Mouse (Mus musculus): Measurements from ENCODE around the gene Zfp869. TPM values are rescaled to one million over a fixed set of nuclear protein-coding genes. Genes with fewer than 3 reads are reported as not detected.
A peak's percentile ranks its signal among the peaks of the same experiment; 100 is the strongest.
"Not testable (repeated sequence)": the region's sequence is repeated elsewhere in the genome, so short reads cannot be mapped to it uniquely, and the experiment has no call there.

Zfp869 gene
- polyA plus RNA-seq, 1 experiment from 2014 or later: 14.6 TPM

DNA sequence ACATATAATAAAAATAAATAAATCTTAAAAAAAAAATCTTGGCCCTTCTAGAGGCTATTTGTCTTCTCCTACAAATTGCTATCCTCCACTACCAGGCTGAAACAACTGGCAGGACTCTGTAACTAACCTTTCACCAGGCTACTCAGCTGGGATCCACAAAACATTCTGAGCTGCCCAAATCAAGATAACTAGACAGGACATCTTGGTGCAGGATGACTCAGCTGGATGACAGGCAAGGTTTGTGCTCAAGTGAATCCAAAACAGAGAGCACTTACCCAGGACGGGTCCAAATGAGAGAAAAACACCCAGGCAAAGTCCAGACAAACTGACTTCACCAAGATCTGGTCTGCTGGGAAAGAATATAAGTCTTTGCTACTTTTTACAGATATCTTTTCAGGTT lies 25.0 kb upstream of the Zfp869 start:
- H3K4me3 ChIP-seq (ENCODE audit: low read depth, low read length): no peak overlapping the region
- H3K4me1 ChIP-seq (ENCODE audit: insufficient read depth, low read depth, low read length): no peaks in the 10 kb centered on the region
- H3K9me3 ChIP-seq (ENCODE audit: low read length): no peaks in the 10 kb centered on the region
- ATAC-seq: no peak
- 68% methylated on average over 1 of the region's 1 CpGs for WGBS
- no peak overlapping the region for H3K4me2 ChIP-seq (replicated peaks; ENCODE audit: low read depth, low read length)
- no peak overlapping the region for H3K27ac ChIP-seq (ENCODE audit: low read length)
- no peaks in the 10 kb centered on the region for H3K27me3 ChIP-seq (replicated peaks; ENCODE audit: insufficient read depth, low read length)
- H3K36me3 ChIP-seq (ENCODE audit: insufficient read depth, low read length): no peaks in the 10 kb centered on the region
- TF ChIP-seq EP300 (IDR thresholded peaks at IDR 0.05): no peak
- no peak for TF ChIP-seq CTCF (IDR thresholded peaks at IDR 0.05)
- no peak overlapping the region for H3K9ac ChIP-seq (replicated peaks; ENCODE audit: low read depth)
- no peak for DNase-seq (ENCODE audit: low spot score)

DNA sequence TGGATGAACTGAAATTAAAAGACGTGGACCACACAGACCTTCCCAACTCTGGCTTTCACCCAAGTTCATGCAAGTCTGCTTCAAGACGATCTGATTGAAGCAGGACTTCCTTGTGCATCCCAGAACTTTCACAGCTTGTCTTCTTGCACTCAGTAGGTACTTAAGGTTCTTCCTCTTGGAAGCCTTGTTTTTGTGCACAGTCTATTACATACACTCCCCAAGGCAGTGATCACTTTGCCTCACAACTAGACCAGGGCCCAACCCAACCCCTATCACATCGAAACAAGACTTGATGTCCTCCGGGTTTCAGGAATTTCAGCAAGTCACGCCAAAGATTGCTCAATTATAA lies 6.7 kb upstream of the Zfp869 start:
- Histone ChIP-seq H3K4me1 (ENCODE audit: insufficient read depth, low read depth, low read length) (peaks cover 8% of the 10 kb centered on the region; the same call in 1 of the 2 replicates), H3K36me3 (ENCODE audit: insufficient read depth, low read length) (no peaks in the 10 kb centered on the region), H3K27me3 (replicated peaks; ENCODE audit: insufficient read depth, low read length) (no peaks in the 10 kb centered on the region), H3K4me2 (replicated peaks; ENCODE audit: low read depth, low read length) (peak overlapping the region; percentile 54), H3K4me3 (ENCODE audit: low read depth, low read length) (peak overlapping the region; percentile 30), H3K9ac (replicated peaks; ENCODE audit: low read depth) (no peak overlapping the region), H3K9me3 (ENCODE audit: low read length) (no peaks in the 10 kb centered on the region), H3K27ac (ENCODE audit: low read length) (0 out of 2 replicates have a peak overlapping the region, but pooled peaks have one; percentile 14)
- 35% methylated on average over 5 of the region's 5 CpGs for WGBS
- DNase-seq (ENCODE audit: low spot score) (no peak), ATAC-seq (peak; percentile 0)
- TF ChIP-seq CTCF (IDR thresholded peaks at IDR 0.05): no peak
- TF ChIP-seq EP300 (IDR thresholded peaks at IDR 0.05): no peak

DNA sequence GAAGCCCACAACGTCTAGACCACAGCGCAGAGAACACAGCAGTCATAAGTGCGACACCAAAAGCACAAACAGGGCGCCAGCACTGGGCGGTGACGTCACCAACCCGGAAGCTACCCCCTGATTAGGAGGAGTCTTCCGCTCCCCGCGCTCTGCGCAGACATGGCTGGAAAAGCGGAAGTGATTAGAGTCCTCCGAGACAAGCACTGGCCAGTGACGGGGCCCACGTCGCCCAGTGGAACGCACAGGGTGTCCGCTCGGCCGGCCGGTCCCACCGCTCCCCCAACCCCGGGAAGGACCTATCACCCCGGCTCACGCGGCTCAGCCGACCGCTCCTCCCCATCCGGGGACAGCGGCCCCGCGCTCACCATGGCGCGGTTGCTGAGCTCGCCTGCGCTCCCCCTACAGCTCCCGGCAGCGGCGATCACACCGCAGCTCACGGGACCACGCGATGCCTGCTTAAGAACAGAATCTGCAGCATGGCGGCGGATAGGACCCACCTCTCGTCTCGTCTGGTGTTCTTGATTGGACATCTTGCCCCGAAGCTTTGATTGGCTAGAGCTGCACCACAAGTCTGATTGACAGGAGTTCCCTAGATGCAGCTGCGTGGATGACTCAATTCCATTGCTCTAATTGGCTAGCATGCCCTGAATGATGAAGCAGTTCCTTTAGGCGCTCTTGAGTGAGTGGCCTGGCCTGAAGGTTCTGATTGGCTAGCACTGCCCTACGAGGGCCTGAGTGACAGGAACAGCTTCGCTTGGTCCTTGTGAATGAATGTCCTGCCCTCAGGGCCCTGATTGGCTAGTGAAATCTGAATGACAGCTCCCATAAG lies 6.1 kb upstream of the Zfp869 start:
- 1% methylated on average over 46 of the region's 52 CpGs for WGBS

DNA sequence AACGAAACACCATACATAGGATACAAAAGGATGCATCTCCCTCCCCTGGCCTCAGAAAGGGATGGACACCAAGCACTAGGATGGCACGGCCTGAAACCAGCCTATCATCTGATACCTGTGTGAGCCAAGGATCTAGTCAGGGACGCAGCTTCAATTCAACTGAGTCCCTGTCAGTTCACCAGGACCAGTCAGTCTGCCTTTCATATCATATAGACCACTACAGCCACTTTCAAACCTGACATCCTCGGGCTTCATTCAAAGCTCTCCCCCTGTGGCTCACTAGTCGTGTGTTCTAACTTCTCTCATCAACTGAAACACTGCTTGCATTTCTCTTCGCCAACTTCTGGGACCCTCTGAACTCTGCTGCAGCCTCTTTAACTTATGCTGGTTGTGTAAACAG lies 4.8 kb upstream of the Zfp869 start:
- TF ChIP-seq CTCF (IDR thresholded peaks at IDR 0.05) (no peak), EP300 (IDR thresholded peaks at IDR 0.05) (no peak)

More for the DNA sequence above, 6.1 kb upstream of the Zfp869 start:
- no peaks in the 10 kb centered on the region for H3K36me3 ChIP-seq (ENCODE audit: insufficient read depth, low read length)
- H3K9ac ChIP-seq (replicated peaks; ENCODE audit: low read depth): peak overlapping the region; percentile 89
- H3K4me3 ChIP-seq (ENCODE audit: low read depth, low read length): peak overlapping the region; percentile 84
- no peak for TF ChIP-seq EP300 (IDR thresholded peaks at IDR 0.05)
- no peak for TF ChIP-seq CTCF (IDR thresholded peaks at IDR 0.05)
- peak overlapping the region; percentile 54 for H3K4me2 ChIP-seq (replicated peaks; ENCODE audit: low read depth, low read length)
- H3K9me3 ChIP-seq (ENCODE audit: low read length): no peaks in the 10 kb centered on the region
- peaks cover 8% of the 10 kb centered on the region; the same call in 1 of the 2 replicates for H3K4me1 ChIP-seq (ENCODE audit: insufficient read depth, low read depth, low read length)
- peak; percentile 98 for ATAC-seq
- no peaks in the 10 kb centered on the region for H3K27me3 ChIP-seq (replicated peaks; ENCODE audit: insufficient read depth, low read length)
- H3K27ac ChIP-seq (ENCODE audit: low read length): peak overlapping the region; percentile 99
- peak; percentile 100 for DNase-seq (ENCODE audit: low spot score)

DNA sequence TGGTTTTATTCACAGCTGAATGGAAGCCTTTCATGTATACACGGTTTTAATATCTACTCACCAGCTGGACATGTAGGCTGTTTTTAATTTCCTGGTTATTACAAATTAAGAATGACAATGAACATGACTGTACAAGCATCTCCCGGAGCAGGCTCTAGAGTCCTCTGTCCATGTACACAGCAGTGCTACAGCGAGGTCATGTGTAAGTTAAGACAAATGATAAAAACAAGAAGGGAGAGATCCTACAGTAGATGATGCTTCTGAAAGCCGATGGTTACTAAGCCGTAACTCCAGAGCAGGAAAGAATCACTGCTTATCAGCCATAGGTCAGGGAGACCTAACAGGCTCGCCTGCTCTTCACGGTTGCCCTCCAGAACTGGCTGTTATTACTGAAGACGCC lies 3.0 kb upstream of the Zfp869 start:
- no peak for ATAC-seq
- Histone ChIP-seq H3K27me3 (replicated peaks; ENCODE audit: insufficient read depth, low read length) (no peaks in the 10 kb centered on the region), H3K27ac (ENCODE audit: low read length) (no peak overlapping the region), H3K9ac (replicated peaks; ENCODE audit: low read depth) (no peak overlapping the region), H3K4me2 (replicated peaks; ENCODE audit: low read depth, low read length) (no peak overlapping the region), H3K36me3 (ENCODE audit: insufficient read depth, low read length) (peaks cover 6% of the 10 kb centered on the region; the same call in 1 of the 2 replicates), H3K9me3 (ENCODE audit: low read length) (no peaks in the 10 kb centered on the region), H3K4me3 (ENCODE audit: low read depth, low read length) (no peak overlapping the region), H3K4me1 (ENCODE audit: insufficient read depth, low read depth, low read length) (peaks cover 8% of the 10 kb centered on the region; the same call in 1 of the 2 replicates)
- no peak for DNase-seq (ENCODE audit: low spot score)
- TF ChIP-seq CTCF (IDR thresholded peaks at IDR 0.05): no peak
- 88% methylated on average over 8 of the region's 8 CpGs for WGBS

More for the DNA sequence above, 4.8 kb upstream of the Zfp869 start:
- Histone ChIP-seq H3K9ac (replicated peaks; ENCODE audit: low read depth) (no peak overlapping the region), H3K27me3 (replicated peaks; ENCODE audit: insufficient read depth, low read length) (no peaks in the 10 kb centered on the region), H3K4me1 (ENCODE audit: insufficient read depth, low read depth, low read length) (peaks cover 8% of the 10 kb centered on the region; the same call in 1 of the 2 replicates), H3K4me2 (replicated peaks; ENCODE audit: low read depth, low read length) (peak overlapping the region; percentile 18; the same call in 1 of the 2 replicates), H3K9me3 (ENCODE audit: low read length) (no peaks in the 10 kb centered on the region), H3K27ac (ENCODE audit: low read length) (no peak overlapping the region), H3K36me3 (ENCODE audit: insufficient read depth, low read length) (no peaks in the 10 kb centered on the region), H3K4me3 (ENCODE audit: low read depth, low read length) (no peak overlapping the region)
- WGBS: 73% methylated on average over 6 of the region's 6 CpGs
- DNase-seq (ENCODE audit: low spot score): no peak
- no peak for ATAC-seq

DNA sequence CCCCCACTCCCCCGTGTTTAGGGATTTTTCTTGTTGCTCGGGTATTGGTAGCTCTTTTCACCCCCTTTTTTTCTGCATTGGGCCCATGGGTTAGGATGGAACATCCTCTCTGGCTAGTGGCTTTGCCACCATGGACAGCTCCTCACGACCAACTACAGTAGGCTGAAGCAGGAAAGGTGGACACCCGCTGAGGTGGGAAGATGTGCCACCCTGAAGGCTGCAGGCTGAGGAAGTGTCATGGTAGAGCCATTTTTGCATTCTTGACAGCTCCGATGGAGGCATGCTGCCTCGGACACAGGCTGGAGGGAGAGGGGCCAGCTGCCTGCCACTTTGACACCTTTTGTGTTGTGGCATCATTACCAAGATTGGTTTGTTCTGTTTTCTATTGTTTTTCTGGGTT lies 8.7 kb downstream of the Zfp869 start:
- no peaks in the 10 kb centered on the region for H3K27me3 ChIP-seq (replicated peaks; ENCODE audit: insufficient read depth, low read length)
- H3K9me3 ChIP-seq (ENCODE audit: low read length): 0 out of 2 replicates have a peak, but pooled peaks cover 3% of the 10 kb centered on the region
- H3K4me3 ChIP-seq (ENCODE audit: low read depth, low read length): no peak overlapping the region
- no peak for DNase-seq (ENCODE audit: low spot score)
- no peaks in the 10 kb centered on the region for H3K4me1 ChIP-seq (ENCODE audit: insufficient read depth, low read depth, low read length)
- peaks cover 24% of the 10 kb centered on the region; the same call in 1 of the 2 replicates for H3K36me3 ChIP-seq (ENCODE audit: insufficient read depth, low read length)
- H3K4me2 ChIP-seq (replicated peaks; ENCODE audit: low read depth, low read length): no peak overlapping the region
- 61% methylated on average over 6 of the region's 6 CpGs for WGBS
- TF ChIP-seq EP300 (IDR thresholded peaks at IDR 0.05): no peak
- no peak overlapping the region for H3K9ac ChIP-seq (replicated peaks; ENCODE audit: low read depth)
- ATAC-seq: no peak
- H3K27ac ChIP-seq (ENCODE audit: low read length): no peak overlapping the region

DNA sequence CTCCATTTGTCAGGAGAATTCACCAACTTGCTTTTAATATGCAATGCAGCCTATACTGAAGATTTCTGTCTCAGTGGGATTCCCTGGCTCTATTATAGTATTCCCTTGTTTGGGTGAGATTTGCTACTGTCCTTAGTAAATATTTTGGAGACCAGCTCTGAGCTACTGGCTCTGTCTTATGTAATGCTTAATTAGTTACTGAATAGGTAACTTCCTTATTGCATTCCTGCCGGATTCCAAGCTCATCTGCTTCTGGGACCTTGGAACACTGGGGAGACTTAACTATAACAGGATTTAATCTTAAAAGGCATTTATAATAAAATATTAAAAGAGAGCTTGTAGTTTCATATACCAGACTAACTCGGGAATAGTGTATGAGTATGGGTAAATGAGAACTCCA lies 45.5 kb downstream of the Zfp869 start:
- H3K36me3 ChIP-seq (ENCODE audit: insufficient read depth, low read length); DNase-seq (ENCODE audit: low spot score); H3K9me3 ChIP-seq (ENCODE audit: low read length); ATAC-seq; H3K27me3 ChIP-seq (replicated peaks; ENCODE audit: insufficient read depth, low read length); H3K4me3 ChIP-seq (ENCODE audit: low read depth, low read length); H3K9ac ChIP-seq (replicated peaks; ENCODE audit: low read depth); H3K27ac ChIP-seq (ENCODE audit: low read length); H3K4me1 ChIP-seq (ENCODE audit: insufficient read depth, low read depth, low read length); H3K4me2 ChIP-seq (replicated peaks; ENCODE audit: low read depth, low read length): not testable (repeated sequence)
- WGBS: 75% methylated on average over 2 of the region's 2 CpGs
